Mouse (Mus musculus) brown adipose tissue, adult 24 weeks (tissue): ENCODE measurements around the gene Gpr157. TPM values are rescaled to one million over a fixed set of nuclear protein-coding genes. Genes with fewer than 3 reads are reported as not detected.

Experiments
- H3K27ac ChIP-seq: fragments of 200-500 bp; replicated peaks from 2 replicates; pipeline ENCODE4 v1.5.1; 2012; ENCODE audit warnings: low read depth, mild to moderate bottlenecking, low read length
- H3K4me1 ChIP-seq: fragments of 200-500 bp; 2 replicates; pipeline ENCODE4 v1.6.1; 2012; ENCODE audit warnings: low read length, mixed read lengths; ENCODE audit not compliant: control insufficient read depth, insufficient read depth, insufficient read length
- H3K4me3 ChIP-seq: fragments of 200-500 bp; 2 replicates; pipeline ENCODE4 v1.5.1; 2012; ENCODE audit warnings: low read depth, mild to moderate bottlenecking, low read length, moderate library complexity; ENCODE audit not compliant: insufficient read depth
- polyA plus RNA-seq: library from polyadenylated mRNA; stranded (reverse); fragments of >200 nt; gene quantifications from 2 replicates; pipeline ENCODE4 v1.2.4, GENCODE M21; 2012; ENCODE audit not compliant: missing spikeins, insufficient read depth, insufficient read length

Gene Gpr157
- polyA plus RNA-seq, 1 experiment = 2.0 TPM

GRCm38 (mm10) chr4:150137368-150138083 lies 50.4 kb downstream of the Gpr157 start:
- Histone ChIP-seq H3K27ac (no peak overlapping the region), H3K4me3 (no peak overlapping the region), H3K4me1 (no peaks in the 10 kb centered on the region)

GRCm38 (mm10) chr4:150138084-150138543 lies 50.9 kb downstream of the Gpr157 start:
- H3K4me1 ChIP-seq = no peaks in the 10 kb centered on the region
- H3K27ac ChIP-seq = no peak overlapping the region
- H3K4me3 ChIP-seq = peak overlapping the region; percentile 30; the same call in 1 of the 2 replicates

GRCm38 (mm10) chr4:150139090-150139489 lies 51.9 kb downstream of the Gpr157 start:
- Histone ChIP-seq H3K27ac (no peak overlapping the region), H3K4me1 (no peaks in the 10 kb centered on the region), H3K4me3 (no peak overlapping the region)

GRCm38 (mm10) chr4:150140346-150140745 lies 53.2 kb downstream of the Gpr157 start:
- H3K27ac ChIP-seq = no peak overlapping the region
- no peak overlapping the region for H3K4me3 ChIP-seq
- no peaks in the 10 kb centered on the region for H3K4me1 ChIP-seq

- no peak overlapping the region for H3K27ac ChIP-seq
- H3K4me3 ChIP-seq = no peak overlapping the region
- H3K4me1 ChIP-seq = 0 out of 2 replicates have a peak, but pooled peaks cover 4% of the 10 kb centered on the region
Observed at GRCm38 (mm10) chr4:150144242-150144641, 57.1 kb downstream of the Gpr157 start.

GRCm38 (mm10) chr4:150146286-150146685 lies 59.1 kb downstream of the Gpr157 start:
- Histone ChIP-seq H3K4me1 (0 out of 2 replicates have a peak, but pooled peaks cover 4% of the 10 kb centered on the region), H3K4me3 (no peak overlapping the region), H3K27ac (peak overlapping the region; percentile 59)

GRCm38 (mm10) chr4:150151045-150151444 lies 63.9 kb downstream of the Gpr157 start:
- Histone ChIP-seq H3K27ac (no peak overlapping the region), H3K4me3 (no peak overlapping the region), H3K4me1 (0 out of 2 replicates have a peak, but pooled peaks cover 1% of the 10 kb centered on the region)

GRCm38 (mm10) chr4:150152483-150152882 lies 65.3 kb downstream of the Gpr157 start:
- Histone ChIP-seq H3K27ac (no peak overlapping the region), H3K4me3 (no peak overlapping the region), H3K4me1 (no peaks in the 10 kb centered on the region)

GRCm38 (mm10) chr4:150155301-150155700 lies 68.1 kb downstream of the Gpr157 start:
- Histone ChIP-seq H3K4me3 (no peak overlapping the region), H3K4me1 (no peaks in the 10 kb centered on the region), H3K27ac (no peak overlapping the region)

Other genes starting within 250 kb of the Gpr157 start
- 24.3 and 32.5 TPM in 2 replicates for gene Spsb1, start 132.3 kb upstream of the Gpr157 start, polyA plus RNA-seq
- gene H6pd, start 78.3 kb upstream of the Gpr157 start, polyA plus RNA-seq = 66.4 and 85.8 TPM in 2 replicates
- gene Slc2a5, start 31.9 kb downstream of the Gpr157 start, polyA plus RNA-seq = 46.1 and 72.4 TPM in 2 replicates
- gene Slc2a7, start 61.6 kb downstream of the Gpr157 start, polyA plus RNA-seq = not detected in 2 replicates
- not detected in 2 replicates for gene Car6, start 114.0 kb downstream of the Gpr157 start, polyA plus RNA-seq
- 2,211 and 3,699 TPM in 2 replicates for gene Eno1, start 149.4 kb downstream of the Gpr157 start, polyA plus RNA-seq
- 38.7 and 39.8 TPM in 2 replicates for gene Rere, start 194.3 kb downstream of the Gpr157 start, polyA plus RNA-seq